Mouse (Mus musculus) MEL (cell line): ENCODE measurements around the gene Ccdc187. TPM values are rescaled to one million over a fixed set of nuclear protein-coding genes. Genes with fewer than 3 reads are reported as not detected.

Experiments used
- DNase-seq: peaks from one replicate; pipeline ENCODE4 v3.0.0; 2011; ENCODE audit warnings: low read depth, low spot score
- H3K27ac ChIP-seq: 2 replicates; pipeline ENCODE4 v1.5.1; 2012; ENCODE audit warnings: low read depth, mild to moderate bottlenecking, control low read depth, low read length, moderate library complexity; ENCODE audit not compliant: control insufficient read depth
- H3K27me3 ChIP-seq, 2 experiments: fragments of 150-350 bp in 1 of 2; sonication (generic) in 1 of 2; 2 replicates each; pipeline ENCODE4 v1.6.1; 2012; ENCODE audit warnings: low read length in 2 of 2, mild to moderate bottlenecking in 2 of 2, improper control_type of control experiment in 1 of 2, moderate library complexity in 1 of 2; ENCODE audit not compliant: insufficient read depth in 2 of 2, control insufficient read depth in 1 of 2
- H3K36me3 ChIP-seq, 2 experiments: 2 replicates each; pipeline ENCODE4 v1.6.1; 2012 to 2014; ENCODE audit warnings: low read length in 2 of 2, improper control_type of control experiment in 1 of 2, inconsistent platforms in 1 of 2, mild to moderate bottlenecking in 1 of 2; ENCODE audit not compliant: insufficient read depth in 2 of 2, control insufficient read depth in 1 of 2
- H3K4me1 ChIP-seq, 2 experiments: fragments of 150-350 bp in 1 of 2; sonication (generic) in 1 of 2; 2 replicates each; pipeline ENCODE4 v1.6.1; 2012; ENCODE audit warnings: low read length in 2 of 2, improper control_type of control experiment in 1 of 2, mild to moderate bottlenecking in 1 of 2; ENCODE audit not compliant: insufficient read depth in 2 of 2, control insufficient read depth in 1 of 2
- H3K4me3 ChIP-seq, 2 experiments: fragments of 150-350 bp in 1 of 2; sonication (generic) in 1 of 2; 2 replicates each; pipeline ENCODE4 v1.5.1; 2012; ENCODE audit warnings: low read depth in 2 of 2, low read length in 2 of 2, mild to moderate bottlenecking in 2 of 2, moderate library complexity in 2 of 2, control low read depth in 1 of 2, improper control_type of control experiment in 1 of 2; ENCODE audit not compliant: control insufficient read depth in 1 of 2, insufficient read depth in 1 of 2
- H3K79me2 ChIP-seq: 2 replicates; pipeline ENCODE4 v1.6.1; 2012; ENCODE audit warnings: mild to moderate bottlenecking, low read length, moderate library complexity; ENCODE audit not compliant: control insufficient read depth, poor library complexity, insufficient read depth
- H3K9ac ChIP-seq: 2 replicates; pipeline ENCODE4 v1.6.1; 2012; ENCODE audit warnings: low read depth, mild to moderate bottlenecking, control low read depth, low read length, moderate library complexity; ENCODE audit not compliant: control insufficient read depth, poor library complexity, severe bottlenecking
- H3K9me3 ChIP-seq: fragments of 150-350 bp; sonication (generic); replicated peaks from 2 replicates; pipeline ENCODE4 v1.6.1; 2012; ENCODE audit warnings: mild to moderate bottlenecking, low read length, improper control_type of control experiment, moderate library complexity; ENCODE audit not compliant: insufficient read depth
- BHLHE40 ChIP-seq: IDR thresholded peaks from 2 replicates; pipeline ENCODE4 v1.6.1; 2012; ENCODE audit warnings: low read depth, mild to moderate bottlenecking, inconsistent platforms, low read length, improper control_type of control experiment, borderline replicate concordance
- ETS1 ChIP-seq: IDR thresholded peaks from 2 replicates; pipeline ENCODE4 v1.6.1; 2012; ENCODE audit warnings: low read depth, mild to moderate bottlenecking, inconsistent platforms, low read length, improper control_type of control experiment, moderate library complexity
- JUND ChIP-seq: IDR thresholded peaks from 2 replicates; pipeline ENCODE4 v1.6.1; 2011; ENCODE audit warnings: low read depth, mild to moderate bottlenecking, improper control_type of control experiment, low read length
- KAT2A ChIP-seq: conservative IDR thresholded peaks from 2 replicates; pipeline ENCODE4 v1.6.1; 2012; ENCODE audit warnings: low read depth, low read length, improper control_type of control experiment, inconsistent platforms
- MAX ChIP-seq: IDR thresholded peaks from 2 replicates; pipeline ENCODE4 v1.6.1; 2011; ENCODE audit warnings: low read length, improper control_type of control experiment
- MAZ ChIP-seq: IDR thresholded peaks from 2 replicates; pipeline ENCODE4 v1.6.1; 2012; ENCODE audit warnings: low read depth, mild to moderate bottlenecking, inconsistent platforms, low read length, improper control_type of control experiment
- MXI1 ChIP-seq: IDR thresholded peaks from 2 replicates; pipeline ENCODE4 v1.6.1; 2011; ENCODE audit warnings: mild to moderate bottlenecking, low read depth, low read length, improper control_type of control experiment
- MYC ChIP-seq: IDR thresholded peaks from 2 replicates; pipeline ENCODE4 v1.6.1; 2011; ENCODE audit warnings: low read depth, mild to moderate bottlenecking, low read length, improper control_type of control experiment, moderate library complexity
- NRF1 ChIP-seq: IDR thresholded peaks from 2 replicates; pipeline ENCODE4 v1.6.1; 2014; ENCODE audit warnings: low read depth, mild to moderate bottlenecking, inconsistent platforms, low read length, improper control_type of control experiment, moderate library complexity; ENCODE audit not compliant: poor library complexity, insufficient read depth, severe bottlenecking
- POLR2AphosphoS5 ChIP-seq: IDR thresholded peaks from 2 replicates; pipeline ENCODE4 v1.6.1; 2012; ENCODE audit warnings: low read depth, borderline replicate concordance, mild to moderate bottlenecking, inconsistent platforms, low read length, moderate library complexity, mixed read lengths
- SIN3A ChIP-seq: IDR thresholded peaks from 2 replicates; pipeline ENCODE4 v1.6.1; 2012; ENCODE audit warnings: low read length, improper control_type of control experiment, inconsistent platforms
- SMC3 ChIP-seq: IDR thresholded peaks from 2 replicates; pipeline ENCODE4 v1.6.1; 2011; ENCODE audit warnings: low read depth, low read length, improper control_type of control experiment
- TAL1 ChIP-seq: IDR thresholded peaks from 2 replicates; pipeline ENCODE4 v1.6.1; 2012; ENCODE audit warnings: mild to moderate bottlenecking, inconsistent platforms, low read length, moderate library complexity, mixed read lengths
- TBP ChIP-seq: IDR thresholded peaks from 2 replicates; pipeline ENCODE4 v1.8.0; 2011; ENCODE audit warnings: low read depth, low read length, improper control_type of control experiment
- UBTF ChIP-seq: IDR thresholded peaks from 2 replicates; pipeline ENCODE4 v1.6.1; 2012; ENCODE audit warnings: low read depth, mild to moderate bottlenecking, inconsistent platforms, low read length, improper control_type of control experiment, moderate library complexity, borderline replicate concordance; ENCODE audit not compliant: insufficient read depth
- USF2 ChIP-seq, 2 experiments: IDR thresholded peaks; 2 replicates each; pipeline ENCODE4 v1.6.1; 2011 to 2012; ENCODE audit warnings: improper control_type of control experiment in 2 of 2, low read length in 2 of 2, borderline replicate concordance in 1 of 2, inconsistent platforms in 1 of 2, low read depth in 1 of 2, mild to moderate bottlenecking in 1 of 2; ENCODE audit not compliant: insufficient read depth in 1 of 2
- ZC3H11A ChIP-seq: IDR thresholded peaks from 2 replicates; pipeline ENCODE4 v1.6.1; 2012; ENCODE audit warnings: low read depth, mild to moderate bottlenecking, inconsistent platforms, low read length, improper control_type of control experiment
- ZMIZ1 ChIP-seq: IDR thresholded peaks from 2 replicates; pipeline ENCODE4 v1.6.1; 2012; ENCODE audit warnings: low read depth, mild to moderate bottlenecking, inconsistent platforms, low read length, improper control_type of control experiment, moderate library complexity
- polyA plus RNA-seq, 2 experiments: library from polyadenylated mRNA; stranded (reverse) in 1 of 2; unstranded in 1 of 2; fragments of >175 nt in 1 of 2; fragments of >200 nt in 1 of 2; gene quantifications; 2 replicates each; pipeline versions ENCODE4 v1.2.1 to v1.2.4; 2012; ENCODE audit warnings: low replicate concordance in 2 of 2, low read depth in 1 of 2; ENCODE audit not compliant: insufficient read length in 2 of 2, insufficient read depth in 1 of 2, missing spikeins in 1 of 2
- total RNA-seq: library from RNA; depleted of rRNA; stranded (reverse); fragments of 300-350 nt; gene quantifications from 2 replicates; pipeline ENCODE4 v1.2.3, GENCODE M21; 2012

Gene Ccdc187
- total and polyA plus RNA-seq, 3 experiments = not detected

GRCm38 (mm10) chr2:26319109-26319508 is 24.8 kb upstream of the Ccdc187 start:
- H3K4me1 ChIP-seq = no peaks in the 10 kb centered on the region; a peak in 1 of 4 replicates
- TF ChIP-seq USF2 (IDR thresholded peaks at IDR 0.05; ENCODE audit: borderline replicate concordance in 1 of 2, insufficient read depth in 1 of 2, low read depth in 1 of 2, low read length in 2 of 2) = no peak
- no peak for TF ChIP-seq MXI1
- no peak for TF ChIP-seq ETS1
- no peak for TF ChIP-seq BHLHE40
- no peak for TF ChIP-seq SIN3A
- no peak for TF ChIP-seq SMC3
- TF ChIP-seq ZC3H11A = no peak
- TF ChIP-seq, all 39 proteins: peak for 0
- no peak overlapping the region for H3K4me3 ChIP-seq
- H3K27me3 ChIP-seq = peaks cover 0 to 2% of the 10 kb centered on the region in 2 experiments; a peak in 2 of 4 replicates
- H3K27ac ChIP-seq = no peak overlapping the region
- no peak overlapping the region for H3K9ac ChIP-seq
- H3K36me3 ChIP-seq = no peaks in the 10 kb centered on the region
- DNase-seq = no peak
- no peaks in the 10 kb centered on the region for H3K79me2 ChIP-seq
- no peaks in the 10 kb centered on the region for H3K9me3 ChIP-seq

GRCm38 (mm10) chr2:26317991-26318672 is 23.8 kb upstream of the Ccdc187 start:
- peaks cover 0 to 2% of the 10 kb centered on the region in 2 experiments; a peak in 2 of 4 replicates for H3K27me3 ChIP-seq

GRCm38 (mm10) chr2:26317371-26317770 is 23.0 kb upstream of the Ccdc187 start:
- Histone ChIP-seq H3K4me1 (no peaks in the 10 kb centered on the region; a peak in 1 of 4 replicates), H3K27me3 (peaks cover 0 to 2% of the 10 kb centered on the region in 2 experiments; a peak in 2 of 4 replicates)

More at GRCm38 (mm10) chr2:26317991-26318672, 23.8 kb upstream of the Ccdc187 start:
- TF ChIP-seq MAX (no peak), ZMIZ1 (no peak), NRF1 (no peak), JUND (no peak), MYC (no peak), UBTF (no peak), USF2 (IDR thresholded peaks at IDR 0.05; ENCODE audit: borderline replicate concordance in 1 of 2, insufficient read depth in 1 of 2, low read depth in 1 of 2, low read length in 2 of 2) (no peak), KAT2A (no peak), POLR2AphosphoS5 (no peak), TBP (no peak)
- TF ChIP-seq, all 39 proteins: peak for 0
- DNase-seq = no peak
- no peaks in the 10 kb centered on the region for H3K9me3 ChIP-seq
- no peak overlapping the region for H3K27ac ChIP-seq
- no peaks in the 10 kb centered on the region for H3K79me2 ChIP-seq
- H3K36me3 ChIP-seq = no peaks in the 10 kb centered on the region
- H3K4me1 ChIP-seq = no peaks in the 10 kb centered on the region; a peak in 1 of 4 replicates
- no peak overlapping the region for H3K9ac ChIP-seq
- no peak overlapping the region for H3K4me3 ChIP-seq

More at GRCm38 (mm10) chr2:26317371-26317770, 23.0 kb upstream of the Ccdc187 start:
- Histone ChIP-seq H3K4me3 (no peak overlapping the region), H3K27ac (no peak overlapping the region), H3K9me3 (no peaks in the 10 kb centered on the region)
- no peak for DNase-seq
- no peak for TF ChIP-seq TAL1
- TF ChIP-seq MAZ = no peak
- TF ChIP-seq, all 39 proteins: peak for 0
- H3K36me3 ChIP-seq = no peaks in the 10 kb centered on the region
- H3K9ac ChIP-seq = no peak overlapping the region
- no peaks in the 10 kb centered on the region for H3K79me2 ChIP-seq
